In genomic region chr7:141072017-141072745, GRCm38 (mm10) we compare ENCODE assay signal across 8 mouse cellular contexts. TPM values are rescaled to one million over a fixed set of nuclear protein-coding genes. Genes with fewer than 3 reads are reported as not detected.
DNase-seq lines count a peak whose midpoint lies in the region; ATAC-seq and TF ChIP-seq lines count a peak whose summit lies in the region.
"Had no signal": no experiment of that assay in that cellular context is flagged by ENCODE, and none has a peak within 500 bp of the region (broad histone marks: within the 10 kb centered on the region; RNA-seq: fewer than 3 reads in every experiment).

No protein-coding gene starts in this region.

- no peaks in the 10 kb centered on the region for H3K4me1 ChIP-seq in intestine, postnatal 0 days (replicated peaks; ENCODE audit: control insufficient read depth, insufficient read depth, low read length)

- intact Hi-C loops in left cerebral cortex, adult 2 months (cut with DNase I): loop anchor here (5.0 kb wide), 1 partner anchor 100 kb away; the partner anchor contains the start of gene Rnh1

- H3K9ac ChIP-seq in intestine, postnatal 0 days (ENCODE audit: low read depth, low read length): no peak overlapping the region
- H3K9ac ChIP-seq: neural tube, embryonic 12.5 days had no signal

- peak; percentile 56 for TF ChIP-seq CTCF in left cerebral cortex, adult 2 months (IDR thresholded peaks at IDR 0.05)
- peak; percentile 82 for TF ChIP-seq CTCF in intestine, postnatal 0 days (IDR thresholded peaks at IDR 0.05; ENCODE audit: low read depth)

- no peaks in the 10 kb centered on the region for H3K9me3 ChIP-seq in intestine, postnatal 0 days (ENCODE audit: control insufficient read depth)
- H3K9me3 ChIP-seq: neural tube, embryonic 12.5 days had no signal

- peaks cover 7% of the 10 kb centered on the region for H3K27me3 ChIP-seq in intestine, postnatal 0 days (replicated peaks; ENCODE audit: control insufficient read depth, insufficient read depth, low read length)

- H3K36me3 ChIP-seq in intestine, postnatal 0 days (ENCODE audit: control insufficient read depth, insufficient read depth): no peaks in the 10 kb centered on the region

- no peak overlapping the region for H3K4me3 ChIP-seq in left cerebral cortex, adult 2 months
- no peak overlapping the region for H3K4me3 ChIP-seq in intestine, postnatal 0 days (ENCODE audit: low read depth, low read length)
- H3K4me3 ChIP-seq: neural tube, embryonic 12.5 days had no signal

- 0 out of 2 replicates have a peak, but pooled peaks have one; percentile 15 for ATAC-seq in intestine, postnatal 0 days

- WGBS in intestine, postnatal 0 days: 38% methylated on average over 23 of the region's 23 CpGs

- H3K27ac ChIP-seq in left cerebral cortex, adult 2 months: peak overlapping the region; percentile 89; the same call in 1 of the 2 replicates
- H3K27ac ChIP-seq in intestine, postnatal 0 days (ENCODE audit: low read depth, low read length): no peak overlapping the region
- H3K27ac ChIP-seq: neural tube, embryonic 12.5 days had no signal

- no peak for DNase-seq in left cerebral cortex, adult 2 months (ENCODE audit: extremely low spot score in 1 of 2, low spot score in 2 of 2)
- DNase-seq in left cerebral cortex, adult 18-20 months (ENCODE audit: low spot score in 2 of 2): no peak
- DNase-seq in ZHBTc4 (ENCODE audit: low read depth, low spot score): peak; percentile 70
- peak; percentile 58 for DNase-seq in lung, postnatal 36 days
- DNase-seq in ovary, postnatal 36 days (ENCODE audit: low spot score): no peak
- no peak for DNase-seq in frontal cortex, postnatal 14 days (ENCODE audit: low spot score in 2 of 2)

- no peak overlapping the region for H3K4me2 ChIP-seq in intestine, postnatal 0 days (replicated peaks; ENCODE audit: low read depth)
- H3K4me2 ChIP-seq: neural tube, embryonic 12.5 days had no signal

RNA-seq across cellular contexts. Expression of gene Pkp3, which starts 5.8 kb away (rescaled TPM):
- not detected for total RNA-seq in left cerebral cortex, adult 2 months (2021)
- total RNA-seq in left cerebral cortex, adult 18-20 months (2021): under 1 TPM; 0.26 to 0.33 TPM
- polyA plus RNA-seq in intestine, postnatal 0 days (2015; fragmentation: Nextera tagmentation; extraction: Ambion mirVana): 35.3 and 38.6 TPM in 2 replicates

RNA-seq across cellular contexts. Expression of gene B4galnt4, which starts 11.3 kb away (rescaled TPM):
- total RNA-seq in left cerebral cortex, adult 2 months (2021): 10 to 100 TPM; 87.4 to 95.9 TPM
- 10 to 100 TPM; 85.9 to 86.1 TPM for total RNA-seq in left cerebral cortex, adult 18-20 months (2021)
- polyA plus RNA-seq in intestine, postnatal 0 days (2015; fragmentation: Nextera tagmentation; extraction: Ambion mirVana): 1.9 and 2.9 TPM in 2 replicates

RNA-seq across cellular contexts. Expression of gene Sigirr, which starts 28.2 kb away (rescaled TPM):
- 1 to 10 TPM; 1.7 to 3.4 TPM for total RNA-seq in left cerebral cortex, adult 2 months (2021)
- total RNA-seq in left cerebral cortex, adult 18-20 months (2021): 1 to 10 TPM; 2.1 to 2.3 TPM
- polyA plus RNA-seq in intestine, postnatal 0 days (2015; fragmentation: Nextera tagmentation; extraction: Ambion mirVana): 42.1 and 43.2 TPM in 2 replicates

RNA-seq across cellular contexts. Expression of gene Gm17387, which starts 43.2 kb away (rescaled TPM):
- total RNA-seq in left cerebral cortex, adult 2 months (2021): not detected
- total RNA-seq in left cerebral cortex, adult 18-20 months (2021): not detected
- polyA plus RNA-seq in intestine, postnatal 0 days (2015; fragmentation: Nextera tagmentation; extraction: Ambion mirVana): not detected in 2 replicates
- polyA plus RNA-seq: neural tube, embryonic 12.5 days had no signal

RNA-seq across cellular contexts. Expression of gene Ano9, which starts 45.4 kb away (rescaled TPM):
- total RNA-seq in left cerebral cortex, adult 2 months (2021): not detected
- total RNA-seq in left cerebral cortex, adult 18-20 months (2021): not detected
- polyA plus RNA-seq in intestine, postnatal 0 days (2015; fragmentation: Nextera tagmentation; extraction: Ambion mirVana): 46.8 and 50.1 TPM in 2 replicates
- polyA plus RNA-seq: neural tube, embryonic 12.5 days had no signal

Comparison
In these comparisons a context has a peak if more than half of its experiments do, and no peak if none do; other contexts are left out.
1. DNase-seq: peak in ZHBTc4 (single experiment) and lung, postnatal 36 days (single experiment); none in left cerebral cortex, adult 2 months (0 of 2), left cerebral cortex, adult 18-20 months (0 of 2), ovary, postnatal 36 days (single experiment) and frontal cortex, postnatal 14 days (0 of 2).